Mouse (Mus musculus): Measurements from ENCODE around the gene Prokr2. TPM values are rescaled to one million over a fixed set of nuclear protein-coding genes. Genes with fewer than 3 reads are reported as not detected.

The Prokr2 gene
- polyA plus RNA-seq, 1 experiment = not detected

DNA sequence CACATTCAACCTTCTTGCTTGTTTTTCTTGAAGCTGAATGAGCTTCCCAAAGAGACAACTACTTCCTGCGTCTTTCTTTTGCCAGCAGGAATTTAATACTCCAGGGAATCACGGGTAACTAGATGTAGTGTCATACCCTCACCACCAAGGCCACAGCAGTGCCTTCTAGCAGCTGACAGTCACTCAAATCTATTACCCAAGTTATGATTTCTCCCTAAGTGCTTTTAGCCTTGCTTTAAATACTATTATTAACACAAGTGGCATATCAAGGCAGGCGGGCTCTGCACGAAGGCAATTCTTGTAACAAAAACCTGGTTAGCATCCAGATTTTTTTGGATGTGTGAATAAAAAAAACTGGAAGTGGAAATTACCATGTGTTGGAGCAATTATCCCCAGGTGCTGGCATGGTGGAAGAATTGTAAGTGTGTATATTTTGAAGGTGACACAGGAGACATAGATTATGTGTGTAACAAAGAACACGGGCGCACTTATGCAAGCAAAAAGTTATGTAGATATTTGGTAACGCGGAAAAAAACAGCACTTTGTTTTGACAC is 5.4 kb upstream of the Prokr2 start:
- no peak overlapping the region for H3K4me3 ChIP-seq (ENCODE audit: insufficient read depth, low read length)
- H3K4me1 ChIP-seq (ENCODE audit: control insufficient read depth, insufficient read depth, low read length) = no peaks in the 10 kb centered on the region
- H3K27ac ChIP-seq (ENCODE audit: insufficient read depth, low read depth, low read length) = no peak overlapping the region
- TF ChIP-seq POLR2A (IDR thresholded peaks at IDR 0.05; ENCODE audit: borderline replicate concordance, low read depth, low read length) = no peak

DNA sequence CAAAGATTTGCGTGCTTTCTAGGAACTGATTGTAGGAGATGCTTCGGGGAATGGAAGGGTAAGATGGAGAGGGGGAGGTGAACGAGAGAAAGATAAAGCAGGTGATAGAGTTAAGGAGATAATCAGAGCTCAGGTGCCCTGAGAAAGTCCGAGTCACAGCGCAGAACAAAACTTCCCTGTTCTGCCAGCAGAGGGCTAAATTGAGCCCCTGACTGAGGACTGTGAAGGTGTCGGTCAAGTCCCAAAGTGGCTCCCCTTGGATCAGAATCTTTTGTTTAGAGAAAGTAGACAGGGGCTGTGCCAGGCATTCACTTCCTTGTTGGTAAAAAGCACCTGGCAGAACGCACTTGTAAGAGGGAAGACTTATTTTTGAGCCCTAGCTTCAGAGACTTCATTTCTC is 4.3 kb upstream of the Prokr2 start:
- no peak overlapping the region for H3K27ac ChIP-seq (ENCODE audit: insufficient read depth, low read depth, low read length)
- H3K4me1 ChIP-seq (ENCODE audit: control insufficient read depth, insufficient read depth, low read length) = no peaks in the 10 kb centered on the region
- TF ChIP-seq POLR2A (IDR thresholded peaks at IDR 0.05; ENCODE audit: borderline replicate concordance, low read depth, low read length) = no peak
- TF ChIP-seq CTCF (IDR thresholded peaks at IDR 0.05; ENCODE audit: low read depth, low read length) = peak; percentile 50
- no peak overlapping the region for H3K4me3 ChIP-seq (ENCODE audit: insufficient read depth, low read length)

DNA sequence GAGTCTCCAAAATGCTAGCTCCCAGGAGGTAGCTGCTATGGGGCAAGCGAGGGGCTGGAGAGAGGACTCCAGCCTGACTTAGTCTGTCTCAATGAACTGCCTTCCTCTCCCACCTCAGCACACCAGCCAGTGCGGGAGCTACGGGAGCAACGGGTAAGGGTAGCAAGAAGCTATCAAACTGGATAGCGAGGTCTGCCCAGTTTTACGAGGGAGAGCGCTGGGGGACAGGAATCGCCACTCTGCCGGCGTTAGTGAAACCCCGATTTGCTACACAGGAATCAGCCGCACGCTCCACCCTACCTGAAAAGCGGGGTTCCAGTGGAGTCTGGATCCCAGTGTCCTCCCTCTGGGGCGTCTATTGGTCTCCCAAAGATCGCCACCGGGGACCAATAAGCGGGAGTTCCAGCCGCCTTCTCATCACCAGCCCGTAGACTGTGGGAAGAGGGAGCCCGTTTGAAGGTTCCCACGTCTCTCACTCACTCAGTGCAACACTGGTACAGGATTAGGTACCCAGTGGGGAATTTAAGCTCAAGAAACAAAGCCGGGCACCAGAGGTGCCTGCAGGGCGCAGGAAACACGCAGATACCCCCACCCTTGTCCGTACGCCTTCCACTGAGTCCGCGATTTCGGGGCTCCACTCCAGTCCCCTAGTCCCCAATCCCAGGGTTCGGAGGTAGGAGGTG is 595 bp downstream of the Prokr2 start:
- H3K27ac ChIP-seq (ENCODE audit: insufficient read depth, low read depth, low read length) = no peak overlapping the region
- TF ChIP-seq POLR2A (IDR thresholded peaks at IDR 0.05; ENCODE audit: borderline replicate concordance, low read depth, low read length) (no peak), CTCF (IDR thresholded peaks at IDR 0.05; ENCODE audit: low read depth, low read length) (no peak)
- no peaks in the 10 kb centered on the region for H3K4me1 ChIP-seq (ENCODE audit: control insufficient read depth, insufficient read depth, low read length)
- H3K4me3 ChIP-seq (ENCODE audit: insufficient read depth, low read length) = peak overlapping the region; percentile 44

DNA sequence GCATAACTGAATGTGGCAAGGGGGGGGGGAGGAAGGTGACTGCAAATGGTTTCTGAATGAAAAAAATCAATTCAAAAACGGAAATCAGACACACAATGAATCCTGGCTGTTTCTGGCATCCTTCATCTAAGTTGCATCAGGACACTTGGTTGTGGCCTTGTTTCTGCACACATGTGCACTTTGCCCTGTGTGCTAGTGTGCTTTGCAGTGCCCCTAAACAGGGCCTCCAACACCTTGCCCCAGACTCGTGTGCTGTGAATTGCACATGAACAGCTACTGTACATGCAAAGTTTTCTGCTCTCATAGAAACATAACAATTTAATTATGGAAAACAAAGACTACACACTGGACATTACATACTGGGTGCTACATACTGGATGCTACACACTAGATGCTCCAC is 2.9 kb downstream of the Prokr2 start:
- H3K4me1 ChIP-seq (ENCODE audit: control insufficient read depth, insufficient read depth, low read length) = no peaks in the 10 kb centered on the region
- TF ChIP-seq POLR2A (IDR thresholded peaks at IDR 0.05; ENCODE audit: borderline replicate concordance, low read depth, low read length) (no peak), CTCF (IDR thresholded peaks at IDR 0.05; ENCODE audit: low read depth, low read length) (no peak)

DNA sequence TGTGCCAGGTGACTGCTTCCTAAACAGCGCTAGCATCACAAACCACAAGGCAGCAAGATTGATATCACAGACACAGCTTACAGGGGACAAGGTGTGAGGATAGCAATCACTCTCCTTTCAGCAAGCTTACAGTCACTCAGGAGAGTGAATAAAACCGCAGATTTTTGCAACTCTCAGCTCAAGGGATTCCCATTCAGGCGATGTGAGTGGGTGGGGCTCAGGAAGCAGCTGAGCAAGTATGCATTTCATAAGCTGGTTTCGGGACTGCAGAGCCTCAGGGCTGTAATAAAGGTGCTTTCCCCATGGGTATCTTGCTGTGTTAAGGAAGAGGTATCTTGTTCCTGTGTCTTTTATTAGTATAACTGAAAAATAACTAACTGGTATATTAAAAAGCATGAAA is 5.6 kb downstream of the Prokr2 start:
- H3K27ac ChIP-seq (ENCODE audit: insufficient read depth, low read depth, low read length) = no peak overlapping the region
- TF ChIP-seq CTCF (IDR thresholded peaks at IDR 0.05; ENCODE audit: low read depth, low read length) (no peak), POLR2A (IDR thresholded peaks at IDR 0.05; ENCODE audit: borderline replicate concordance, low read depth, low read length) (no peak)
- H3K4me1 ChIP-seq (ENCODE audit: control insufficient read depth, insufficient read depth, low read length) = no peaks in the 10 kb centered on the region
- no peak overlapping the region for H3K4me3 ChIP-seq (ENCODE audit: insufficient read depth, low read length)

More for the DNA sequence above, 2.9 kb downstream of the Prokr2 start:
- no peak overlapping the region for H3K4me3 ChIP-seq (ENCODE audit: insufficient read depth, low read length)
- no peak overlapping the region for H3K27ac ChIP-seq (ENCODE audit: insufficient read depth, low read depth, low read length)

DNA sequence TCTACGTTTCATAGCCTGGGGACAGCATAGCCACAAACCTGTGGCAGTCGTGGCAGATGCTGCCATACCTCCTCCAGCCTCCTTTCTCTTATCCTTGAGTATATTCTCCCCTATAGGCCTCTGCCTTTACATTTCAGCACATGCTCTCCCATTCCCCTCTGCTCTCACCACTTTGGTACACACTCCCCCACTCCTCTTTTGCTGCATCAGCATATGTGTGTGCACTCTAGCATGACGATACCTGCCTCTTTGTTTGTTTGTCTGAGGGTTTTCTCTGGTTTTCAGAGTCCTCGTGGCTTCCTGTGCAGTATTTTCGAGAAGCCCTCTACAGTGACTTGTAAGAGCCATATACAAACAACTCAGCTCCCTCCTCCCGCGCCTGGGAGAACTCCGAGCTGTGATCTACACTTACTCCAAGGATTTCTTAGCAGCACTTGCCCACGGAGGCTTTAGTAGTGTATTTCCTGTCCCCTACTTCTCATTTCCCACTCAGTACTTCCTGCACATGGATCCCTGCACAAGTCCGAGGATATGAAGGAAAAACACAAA is 6.6 kb downstream of the Prokr2 start:
- H3K4me1 ChIP-seq (ENCODE audit: control insufficient read depth, insufficient read depth, low read length) = no peaks in the 10 kb centered on the region
- TF ChIP-seq CTCF (IDR thresholded peaks at IDR 0.05; ENCODE audit: low read depth, low read length) (no peak), POLR2A (IDR thresholded peaks at IDR 0.05; ENCODE audit: borderline replicate concordance, low read depth, low read length) (no peak)
- H3K27ac ChIP-seq (ENCODE audit: insufficient read depth, low read depth, low read length) = no peak overlapping the region
- no peak overlapping the region for H3K4me3 ChIP-seq (ENCODE audit: insufficient read depth, low read length)

DNA sequence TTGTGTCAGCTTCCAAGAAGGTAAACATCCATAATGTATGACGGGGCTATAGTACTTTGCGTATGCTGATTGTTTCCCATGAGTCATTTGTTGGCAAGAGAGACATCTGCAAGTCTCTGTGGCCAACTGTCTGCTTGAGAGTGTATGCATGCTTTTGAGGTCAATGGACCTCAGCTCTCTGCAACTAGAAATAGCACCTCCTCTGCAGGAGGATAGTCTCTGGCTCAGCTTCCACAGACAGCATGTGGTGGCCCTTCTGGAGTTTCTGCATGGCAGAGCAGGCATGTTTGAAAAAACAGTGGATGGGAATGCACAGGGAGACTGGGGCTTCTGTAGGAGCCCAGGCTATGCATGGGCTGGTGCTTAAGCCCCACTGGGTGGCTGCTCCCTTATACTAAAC is 7.8 kb downstream of the Prokr2 start:
- TF ChIP-seq CTCF (IDR thresholded peaks at IDR 0.05; ENCODE audit: low read depth, low read length) (no peak), POLR2A (IDR thresholded peaks at IDR 0.05; ENCODE audit: borderline replicate concordance, low read depth, low read length) (no peak)
- Histone ChIP-seq H3K27ac (ENCODE audit: insufficient read depth, low read depth, low read length) (no peak overlapping the region), H3K4me1 (ENCODE audit: control insufficient read depth, insufficient read depth, low read length) (no peaks in the 10 kb centered on the region)

DNA sequence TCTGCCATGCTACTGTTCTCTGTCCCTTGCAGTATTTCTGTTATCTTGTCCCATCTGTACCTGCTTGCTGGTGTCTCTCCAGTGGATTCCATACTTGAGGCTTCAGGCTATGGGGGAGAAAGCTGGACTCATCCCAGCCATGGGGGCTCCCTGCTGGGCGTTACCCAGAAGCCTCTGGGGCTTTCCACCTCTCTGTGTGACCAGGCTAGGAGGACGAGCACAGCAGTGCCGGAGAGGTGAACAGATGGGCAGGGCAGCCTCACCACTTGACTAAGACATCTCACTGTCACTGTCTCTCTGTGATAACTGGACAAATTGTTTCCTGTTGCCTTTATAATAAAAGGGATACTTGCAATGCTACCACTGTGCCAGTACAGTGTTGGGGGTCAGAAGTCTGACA is 9.5 kb downstream of the Prokr2 start:
- Histone ChIP-seq H3K4me1 (ENCODE audit: control insufficient read depth, insufficient read depth, low read length) (no peaks in the 10 kb centered on the region), H3K4me3 (ENCODE audit: insufficient read depth, low read length) (no peak overlapping the region), H3K27ac (ENCODE audit: insufficient read depth, low read depth, low read length) (no peak overlapping the region)
- TF ChIP-seq POLR2A (IDR thresholded peaks at IDR 0.05; ENCODE audit: borderline replicate concordance, low read depth, low read length) (no peak), CTCF (IDR thresholded peaks at IDR 0.05; ENCODE audit: low read depth, low read length) (no peak)

More for the DNA sequence above, 7.8 kb downstream of the Prokr2 start:
- no peak overlapping the region for H3K4me3 ChIP-seq (ENCODE audit: insufficient read depth, low read length)

DNA sequence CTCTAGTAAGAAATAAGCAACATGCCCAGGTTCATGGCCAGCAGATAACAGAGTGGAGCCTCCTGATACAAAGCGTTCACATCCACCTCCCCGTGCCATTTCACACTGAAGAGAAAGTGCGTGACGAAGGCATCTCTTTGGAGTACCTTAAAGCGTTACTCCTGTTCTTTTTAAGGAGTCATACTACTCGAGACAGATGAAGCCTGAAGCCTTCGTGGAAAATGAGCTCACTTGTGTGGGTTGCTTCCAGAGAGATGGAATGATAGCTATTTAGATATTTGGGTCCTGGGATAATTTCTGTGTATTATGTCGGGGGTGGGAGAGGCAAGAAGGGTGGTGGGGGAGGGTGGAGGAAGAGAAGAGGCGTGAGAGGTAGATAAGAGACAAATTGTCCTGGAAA is 10.1 kb downstream of the Prokr2 start:
- Histone ChIP-seq H3K27ac (ENCODE audit: insufficient read depth, low read depth, low read length) (no peak overlapping the region), H3K4me1 (ENCODE audit: control insufficient read depth, insufficient read depth, low read length) (no peaks in the 10 kb centered on the region), H3K4me3 (ENCODE audit: insufficient read depth, low read length) (no peak overlapping the region)
- TF ChIP-seq CTCF (IDR thresholded peaks at IDR 0.05; ENCODE audit: low read depth, low read length) = no peak
- no peak for TF ChIP-seq POLR2A (IDR thresholded peaks at IDR 0.05; ENCODE audit: borderline replicate concordance, low read depth, low read length)

DNA sequence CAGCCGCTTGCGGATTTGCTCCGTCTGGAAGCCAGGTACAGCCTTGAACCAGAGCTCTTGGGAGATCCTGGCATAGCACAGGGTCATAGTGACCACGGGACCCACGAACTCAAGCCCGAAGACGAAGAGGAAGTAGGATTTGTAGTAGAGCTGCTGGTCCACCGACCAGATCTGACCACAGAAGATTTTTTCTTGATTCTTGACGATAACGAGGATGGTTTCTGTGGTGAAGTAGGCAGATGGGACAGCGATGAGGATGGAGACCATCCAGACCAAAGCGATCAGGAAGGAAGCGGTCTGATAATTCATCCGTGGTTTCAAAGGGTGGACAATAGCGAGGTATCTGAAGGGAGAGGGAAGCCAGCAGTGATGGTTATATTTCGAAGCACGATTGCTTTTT is 11.5 kb downstream of the Prokr2 start:
- Histone ChIP-seq H3K4me3 (ENCODE audit: insufficient read depth, low read length) (no peak overlapping the region), H3K27ac (ENCODE audit: insufficient read depth, low read depth, low read length) (no peak overlapping the region), H3K4me1 (ENCODE audit: control insufficient read depth, insufficient read depth, low read length) (no peaks in the 10 kb centered on the region)
- TF ChIP-seq POLR2A (IDR thresholded peaks at IDR 0.05; ENCODE audit: borderline replicate concordance, low read depth, low read length) (no peak), CTCF (IDR thresholded peaks at IDR 0.05; ENCODE audit: low read depth, low read length) (no peak)

All from bone marrow macrophage, adult 2 months (primary cell).